Mouse (Mus musculus): ENCODE measurements around the gene Mterf1b. TPM values are rescaled to one million over a fixed set of nuclear protein-coding genes. Genes with fewer than 3 reads are reported as not detected.
"Not testable (repeated sequence)": the region's sequence is repeated elsewhere in the genome, so short reads cannot be mapped to it uniquely, and the experiment has no call there.

Mterf1b gene
- polyA plus RNA-seq, 1 experiment from 2014 or later: 1.2 TPM

GRCm38 (mm10) chr5:4192481-4193246, 497 bp downstream of the Mterf1b start:
- H3K36me3 ChIP-seq (ENCODE audit: control insufficient read depth, insufficient read depth); ATAC-seq (ENCODE audit: low read depth); H3K27me3 ChIP-seq (ENCODE audit: control insufficient read depth, insufficient read depth, low read depth, low read length); H3K4me1 ChIP-seq (ENCODE audit: control insufficient read depth, low read depth, low read length); H3K27ac ChIP-seq (ENCODE audit: low read length); H3K9me3 ChIP-seq (replicated peaks; ENCODE audit: control insufficient read depth, low read length): not testable (repeated sequence)
- 2% methylated on average over 12 of the region's 27 CpGs for WGBS (ENCODE audit: insufficient replicate concordance)
- peak overlapping the region; percentile 59 for H3K4me3 ChIP-seq (ENCODE audit: low read depth, low read length)
- H3K9ac ChIP-seq (ENCODE audit: low read depth, low read length): peak overlapping the region; percentile 40
- H3K4me2 ChIP-seq (ENCODE audit: low read depth, low read length): peak overlapping the region; percentile 91

- Histone ChIP-seq H3K9ac (ENCODE audit: low read depth, low read length) (peak overlapping the region; percentile 40; the same call in 1 of the 2 replicates), H3K27me3 (ENCODE audit: control insufficient read depth, insufficient read depth, low read depth, low read length) (no peaks in the 10 kb centered on the region)
- ATAC-seq (ENCODE audit: low read depth): no peak
Observed at GRCm38 (mm10) chr5:4193247-4193628, 1.1 kb downstream of the Mterf1b start.

GRCm38 (mm10) chr5:4194166-4194565, 2.0 kb downstream of the Mterf1b start:
- Histone ChIP-seq H3K4me3 (ENCODE audit: low read depth, low read length) (no peak overlapping the region), H3K36me3 (ENCODE audit: control insufficient read depth, insufficient read depth) (no peaks in the 10 kb centered on the region), H3K9me3 (replicated peaks; ENCODE audit: control insufficient read depth, low read length) (no peaks in the 10 kb centered on the region), H3K27me3 (ENCODE audit: control insufficient read depth, insufficient read depth, low read depth, low read length) (no peaks in the 10 kb centered on the region), H3K4me2 (ENCODE audit: low read depth, low read length) (no peak overlapping the region), H3K9ac (ENCODE audit: low read depth, low read length) (no peak overlapping the region), H3K4me1 (ENCODE audit: control insufficient read depth, low read depth, low read length) (peaks cover 2% of the 10 kb centered on the region), H3K27ac (ENCODE audit: low read length) (no peak overlapping the region)
- 89% methylated on average over 1 of the region's 1 CpGs for WGBS (ENCODE audit: insufficient replicate concordance)
- ATAC-seq (ENCODE audit: low read depth): no peak

More at GRCm38 (mm10) chr5:4193247-4193628, 1.1 kb downstream of the Mterf1b start:
- Histone ChIP-seq H3K9me3 (replicated peaks; ENCODE audit: control insufficient read depth, low read length) (no peaks in the 10 kb centered on the region), H3K4me3 (ENCODE audit: low read depth, low read length) (peak overlapping the region; percentile 59), H3K4me2 (ENCODE audit: low read depth, low read length) (peak overlapping the region; percentile 91), H3K4me1 (ENCODE audit: control insufficient read depth, low read depth, low read length) (peaks cover 2% of the 10 kb centered on the region), H3K36me3 (ENCODE audit: control insufficient read depth, insufficient read depth) (no peaks in the 10 kb centered on the region), H3K27ac (ENCODE audit: low read length) (no peak overlapping the region)
- 59% methylated on average over 5 of the region's 5 CpGs for WGBS (ENCODE audit: insufficient replicate concordance)

GRCm38 (mm10) chr5:4195086-4195485, 2.9 kb downstream of the Mterf1b start:
- H3K27me3 ChIP-seq (ENCODE audit: control insufficient read depth, insufficient read depth, low read depth, low read length): no peaks in the 10 kb centered on the region
- no peak overlapping the region for H3K9ac ChIP-seq (ENCODE audit: low read depth, low read length)
- peaks cover 2% of the 10 kb centered on the region for H3K4me1 ChIP-seq (ENCODE audit: control insufficient read depth, low read depth, low read length)
- no peak for ATAC-seq (ENCODE audit: low read depth)
- no peak overlapping the region for H3K4me2 ChIP-seq (ENCODE audit: low read depth, low read length)
- no peak overlapping the region for H3K27ac ChIP-seq (ENCODE audit: low read length)
- no peaks in the 10 kb centered on the region for H3K36me3 ChIP-seq (ENCODE audit: control insufficient read depth, insufficient read depth)
- no peak overlapping the region for H3K4me3 ChIP-seq (ENCODE audit: low read depth, low read length)
- 41% methylated on average over 1 of the region's 1 CpGs for WGBS (ENCODE audit: insufficient replicate concordance)
- no peaks in the 10 kb centered on the region for H3K9me3 ChIP-seq (replicated peaks; ENCODE audit: control insufficient read depth, low read length)

- H3K4me3 ChIP-seq (ENCODE audit: low read depth, low read length): no peak overlapping the region
- H3K9ac ChIP-seq (ENCODE audit: low read depth, low read length): no peak overlapping the region
- H3K4me2 ChIP-seq (ENCODE audit: low read depth, low read length): no peak overlapping the region
- H3K4me1 ChIP-seq (ENCODE audit: control insufficient read depth, low read depth, low read length): no peaks in the 10 kb centered on the region
- H3K27ac ChIP-seq (ENCODE audit: low read length): no peak overlapping the region
- ATAC-seq (ENCODE audit: low read depth): no peak
- H3K27me3 ChIP-seq (ENCODE audit: control insufficient read depth, insufficient read depth, low read depth, low read length): no peaks in the 10 kb centered on the region
- no peaks in the 10 kb centered on the region for H3K36me3 ChIP-seq (ENCODE audit: control insufficient read depth, insufficient read depth)
- H3K9me3 ChIP-seq (replicated peaks; ENCODE audit: control insufficient read depth, low read length): no peaks in the 10 kb centered on the region
Observed at GRCm38 (mm10) chr5:4201368-4201767, 9.2 kb downstream of the Mterf1b start.

GRCm38 (mm10) chr5:4202276-4202810, 10.2 kb downstream of the Mterf1b start:
- H3K4me1 ChIP-seq (ENCODE audit: control insufficient read depth, low read depth, low read length); H3K9ac ChIP-seq (ENCODE audit: low read depth, low read length); H3K27me3 ChIP-seq (ENCODE audit: control insufficient read depth, insufficient read depth, low read depth, low read length); ATAC-seq (ENCODE audit: low read depth); H3K36me3 ChIP-seq (ENCODE audit: control insufficient read depth, insufficient read depth); H3K27ac ChIP-seq (ENCODE audit: low read length); H3K9me3 ChIP-seq (replicated peaks; ENCODE audit: control insufficient read depth, low read length); H3K4me2 ChIP-seq (ENCODE audit: low read depth, low read length); H3K4me3 ChIP-seq (ENCODE audit: low read depth, low read length): not testable (repeated sequence)
- WGBS (ENCODE audit: insufficient replicate concordance): 86% methylated on average over 19 of the region's 19 CpGs

- not testable (repeated sequence) for H3K27me3 ChIP-seq (ENCODE audit: control insufficient read depth, insufficient read depth, low read depth, low read length); H3K4me1 ChIP-seq (ENCODE audit: control insufficient read depth, low read depth, low read length); H3K4me2 ChIP-seq (ENCODE audit: low read depth, low read length); H3K27ac ChIP-seq (ENCODE audit: low read length); H3K36me3 ChIP-seq (ENCODE audit: control insufficient read depth, insufficient read depth); H3K9ac ChIP-seq (ENCODE audit: low read depth, low read length); H3K4me3 ChIP-seq (ENCODE audit: low read depth, low read length); ATAC-seq (ENCODE audit: low read depth); H3K9me3 ChIP-seq (replicated peaks; ENCODE audit: control insufficient read depth, low read length)
- 68% methylated on average over 3 of the region's 3 CpGs for WGBS (ENCODE audit: insufficient replicate concordance)
Observed at GRCm38 (mm10) chr5:4210082-4210481, 17.9 kb downstream of the Mterf1b start.

- no peak overlapping the region for H3K4me3 ChIP-seq (ENCODE audit: low read depth, low read length)
- no peak overlapping the region for H3K9ac ChIP-seq (ENCODE audit: low read depth, low read length)
- no peaks in the 10 kb centered on the region for H3K36me3 ChIP-seq (ENCODE audit: control insufficient read depth, insufficient read depth)
- H3K4me2 ChIP-seq (ENCODE audit: low read depth, low read length): no peak overlapping the region
- ATAC-seq (ENCODE audit: low read depth): no peak
- no peaks in the 10 kb centered on the region for H3K9me3 ChIP-seq (replicated peaks; ENCODE audit: control insufficient read depth, low read length)
- WGBS (ENCODE audit: insufficient replicate concordance): 70% methylated on average over 3 of the region's 3 CpGs
- no peaks in the 10 kb centered on the region for H3K4me1 ChIP-seq (ENCODE audit: control insufficient read depth, low read depth, low read length)
- no peak overlapping the region for H3K27ac ChIP-seq (ENCODE audit: low read length)
- no peaks in the 10 kb centered on the region for H3K27me3 ChIP-seq (ENCODE audit: control insufficient read depth, insufficient read depth, low read depth, low read length)
Observed at GRCm38 (mm10) chr5:4221309-4221708, 29.1 kb downstream of the Mterf1b start.

- no peaks in the 10 kb centered on the region for H3K36me3 ChIP-seq (ENCODE audit: control insufficient read depth, insufficient read depth)
- no peaks in the 10 kb centered on the region for H3K27me3 ChIP-seq (ENCODE audit: control insufficient read depth, insufficient read depth, low read depth, low read length)
- 56% methylated on average over 6 of the region's 6 CpGs for WGBS (ENCODE audit: insufficient replicate concordance)
- H3K4me1 ChIP-seq (ENCODE audit: control insufficient read depth, low read depth, low read length): no peaks in the 10 kb centered on the region
- no peak overlapping the region for H3K4me3 ChIP-seq (ENCODE audit: low read depth, low read length)
- no peak overlapping the region for H3K27ac ChIP-seq (ENCODE audit: low read length)
- H3K9ac ChIP-seq (ENCODE audit: low read depth, low read length): no peak overlapping the region
- H3K4me2 ChIP-seq (ENCODE audit: low read depth, low read length): no peak overlapping the region
- H3K9me3 ChIP-seq (replicated peaks; ENCODE audit: control insufficient read depth, low read length): no peaks in the 10 kb centered on the region
- no peak for ATAC-seq (ENCODE audit: low read depth)
Observed at GRCm38 (mm10) chr5:4221981-4222623, 29.9 kb downstream of the Mterf1b start.

Measured in liver, embryonic 16.5 days (tissue).